Mouse (Mus musculus): ENCODE measurements around the gene Ulk4.

DNA sequence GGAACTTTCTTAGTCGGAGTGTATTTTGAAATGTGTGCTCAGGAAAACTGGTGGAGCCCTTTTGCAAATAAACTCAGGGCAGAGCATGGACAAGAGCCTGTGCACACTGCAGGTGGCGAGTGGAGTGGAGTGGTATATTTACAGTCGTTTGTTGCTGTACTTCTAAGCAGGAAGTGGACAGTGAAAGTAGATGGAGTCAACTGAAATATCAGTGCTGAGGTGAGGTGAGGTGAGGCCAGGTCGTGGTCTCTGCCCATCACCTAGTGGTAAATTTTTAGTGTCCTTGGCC, 341.4 kb downstream of the Ulk4 start:
- TF ChIP-seq CTCF (conservative IDR thresholded peaks at IDR 0.05; ENCODE audit: low read length) = no peak
- TF ChIP-seq NANOG (IDR thresholded peaks at IDR 0.05; ENCODE audit: borderline replicate concordance, low read length) = no peak
- TF ChIP-seq POU5F1 (IDR thresholded peaks at IDR 0.05; ENCODE audit: borderline replicate concordance, low read length) = no peak

Data from E14TG2a.4 (cell line).